Mouse (Mus musculus) liver, adult 2 months (tissue): Measurements from ENCODE around the gene Efhd2. TPM values are rescaled to one million over a fixed set of nuclear protein-coding genes. Genes with fewer than 3 reads are reported as not detected.

Source experiments
- DNase-seq: peaks from one replicate; pipeline ENCODE4 v3.0.0-alpha.2; 2011; ENCODE audit warnings: low read depth, low spot score; ENCODE audit errors: extremely low read depth
- H3K27ac ChIP-seq: fragments of 200-500 bp; replicated peaks from 2 replicates; pipeline ENCODE4 v1.5.1; 2012; ENCODE audit warnings: low read depth, mild to moderate bottlenecking, control low read depth, inconsistent platforms, low read length; ENCODE audit not compliant: insufficient read depth
- H3K27me3 ChIP-seq: fragments of 200-500 bp; 2 replicates; pipeline ENCODE4 v1.6.1; 2012; ENCODE audit warnings: mild to moderate bottlenecking, moderate library complexity, low read length, inconsistent platforms; ENCODE audit not compliant: control insufficient read depth, insufficient read depth
- H3K36me3 ChIP-seq: fragments of 200-500 bp; 2 replicates; pipeline ENCODE4 v1.6.1; 2012; ENCODE audit warnings: low read length, inconsistent platforms; ENCODE audit not compliant: control insufficient read depth, insufficient read depth
- H3K4me1 ChIP-seq: fragments of 200-500 bp; 2 replicates; pipeline ENCODE4 v1.6.1; 2011; ENCODE audit warnings: low read length; ENCODE audit not compliant: control insufficient read depth, insufficient read depth
- H3K4me3 ChIP-seq: fragments of 200-500 bp; 2 replicates; pipeline ENCODE4 v1.5.1; 2011; ENCODE audit warnings: low read depth, mild to moderate bottlenecking, control low read depth, low read length, moderate library complexity; ENCODE audit not compliant: insufficient read depth
- H3K79me2 ChIP-seq: fragments of 200-500 bp; 2 replicates; pipeline ENCODE4 v1.6.1; 2012; ENCODE audit warnings: inconsistent platforms, mild to moderate bottlenecking, low read length, moderate library complexity; ENCODE audit not compliant: control insufficient read depth, insufficient read depth
- H3K9ac ChIP-seq: fragments of 200-500 bp; 2 replicates; pipeline ENCODE4 v1.6.1; 2012; ENCODE audit warnings: low read depth, mild to moderate bottlenecking, control low read depth, inconsistent platforms, low read length
- CTCF ChIP-seq: fragments of 200-500 bp; IDR thresholded peaks from 2 replicates; pipeline ENCODE4 v1.5.1; 2011; ENCODE audit warnings: low read depth, low read length, control low read depth
- POLR2A ChIP-seq: fragments of 200-500 bp; IDR thresholded peaks from 2 replicates; pipeline ENCODE4 v1.6.1; 2011; ENCODE audit warnings: low read length, control low read depth; ENCODE audit not compliant: insufficient read depth; ENCODE audit errors: extremely low read depth
- WGBS: fragments of 180-500 bp; shearing (Covaris S2); methylation state at CpG from one replicate; pipeline ENCODE4 v1.1.7; 2018; 5-methylcytosine and 5-hydroxymethylcytosine counted together
- polyA plus RNA-seq: library from polyadenylated mRNA; depleted of rRNA; stranded (reverse); fragments of >200 nt; gene quantifications from 2 replicates; pipeline ENCODE4 v1.2.3, GENCODE M21; 2012
- total RNA-seq: library from RNA; depleted of rRNA; stranded (reverse); fragments of >200 nt; gene quantifications from 2 replicates; pipeline ENCODE4 v1.2.3, GENCODE M21; 2014

The Efhd2 gene
- total and polyA plus RNA-seq, 2 experiments: 15.0 to 46.1 TPM

DNA sequence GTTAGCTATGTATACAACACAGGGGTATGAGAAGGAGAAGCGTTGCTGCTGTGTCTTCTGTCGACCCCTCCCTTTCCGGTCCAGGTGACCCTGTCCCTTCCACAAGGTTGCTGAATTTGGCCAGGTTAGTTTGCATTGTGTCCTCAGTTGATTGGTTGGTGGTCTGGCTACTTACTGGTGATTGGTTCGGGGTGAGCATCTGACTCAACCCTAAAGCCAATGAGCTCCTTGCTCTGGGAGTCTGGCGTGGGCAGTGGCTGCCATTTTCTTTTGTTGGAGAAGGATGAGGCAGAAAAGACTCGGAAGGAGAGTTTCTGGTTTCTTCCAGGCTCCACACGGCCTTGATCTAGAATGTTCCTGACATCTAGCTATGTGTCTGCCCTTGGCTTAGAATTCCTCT is 55.4 kb downstream of the Efhd2 start:
- H3K79me2 ChIP-seq: no peaks in the 10 kb centered on the region
- H3K4me1 ChIP-seq: peaks cover 11% of the 10 kb centered on the region
- no peak overlapping the region for H3K27ac ChIP-seq
- TF ChIP-seq CTCF (no peak), POLR2A (no peak)
- peaks cover 1% of the 10 kb centered on the region for H3K36me3 ChIP-seq
- DNase-seq: no peak
- 97% methylated on average over 7 of the region's 7 CpGs for WGBS
- no peak overlapping the region for H3K9ac ChIP-seq
- no peaks in the 10 kb centered on the region for H3K27me3 ChIP-seq
- no peak overlapping the region for H3K4me3 ChIP-seq

GRCm38 (mm10) chr4:141818861-141819260 is 55.9 kb downstream of the Efhd2 start:
- DNase-seq: no peak
- Histone ChIP-seq H3K4me1 (peaks cover 11% of the 10 kb centered on the region), H3K4me3 (no peak overlapping the region), H3K9ac (no peak overlapping the region), H3K36me3 (peaks cover 3% of the 10 kb centered on the region), H3K79me2 (no peaks in the 10 kb centered on the region), H3K27ac (no peak overlapping the region), H3K27me3 (no peaks in the 10 kb centered on the region)
- 88% methylated on average over 13 of the region's 13 CpGs for WGBS
- TF ChIP-seq CTCF: no peak
- no peak for TF ChIP-seq POLR2A

DNA sequence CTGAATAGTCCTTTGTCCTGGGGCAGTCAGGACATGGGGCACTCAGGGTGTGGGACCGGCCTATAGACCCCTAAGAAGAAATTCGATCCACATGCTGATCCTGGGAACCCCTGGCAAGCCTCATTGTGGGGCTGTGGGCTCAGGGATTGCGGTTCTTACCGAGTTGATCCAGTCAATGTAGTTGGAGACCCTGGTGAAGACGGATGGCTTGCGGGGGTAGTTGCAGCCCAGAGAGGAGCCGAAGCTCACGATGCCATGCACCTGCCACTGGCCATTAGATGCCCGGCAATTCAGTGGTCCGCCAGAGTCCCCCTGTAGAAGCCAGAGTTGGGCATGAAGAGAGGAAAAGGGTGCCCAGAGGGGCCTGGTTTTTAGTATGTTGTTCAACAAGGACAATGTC is 57.0 kb downstream of the Efhd2 start:
- H3K4me3 ChIP-seq: no peak overlapping the region
- H3K9ac ChIP-seq: no peak overlapping the region
- peaks cover 6% of the 10 kb centered on the region for H3K4me1 ChIP-seq
- no peak for DNase-seq
- H3K27me3 ChIP-seq: no peaks in the 10 kb centered on the region
- 89% methylated on average over 10 of the region's 10 CpGs for WGBS
- TF ChIP-seq CTCF: no peak
- no peak for TF ChIP-seq POLR2A
- no peak overlapping the region for H3K27ac ChIP-seq
- peaks cover 9% of the 10 kb centered on the region for H3K36me3 ChIP-seq
- no peaks in the 10 kb centered on the region for H3K79me2 ChIP-seq

DNA sequence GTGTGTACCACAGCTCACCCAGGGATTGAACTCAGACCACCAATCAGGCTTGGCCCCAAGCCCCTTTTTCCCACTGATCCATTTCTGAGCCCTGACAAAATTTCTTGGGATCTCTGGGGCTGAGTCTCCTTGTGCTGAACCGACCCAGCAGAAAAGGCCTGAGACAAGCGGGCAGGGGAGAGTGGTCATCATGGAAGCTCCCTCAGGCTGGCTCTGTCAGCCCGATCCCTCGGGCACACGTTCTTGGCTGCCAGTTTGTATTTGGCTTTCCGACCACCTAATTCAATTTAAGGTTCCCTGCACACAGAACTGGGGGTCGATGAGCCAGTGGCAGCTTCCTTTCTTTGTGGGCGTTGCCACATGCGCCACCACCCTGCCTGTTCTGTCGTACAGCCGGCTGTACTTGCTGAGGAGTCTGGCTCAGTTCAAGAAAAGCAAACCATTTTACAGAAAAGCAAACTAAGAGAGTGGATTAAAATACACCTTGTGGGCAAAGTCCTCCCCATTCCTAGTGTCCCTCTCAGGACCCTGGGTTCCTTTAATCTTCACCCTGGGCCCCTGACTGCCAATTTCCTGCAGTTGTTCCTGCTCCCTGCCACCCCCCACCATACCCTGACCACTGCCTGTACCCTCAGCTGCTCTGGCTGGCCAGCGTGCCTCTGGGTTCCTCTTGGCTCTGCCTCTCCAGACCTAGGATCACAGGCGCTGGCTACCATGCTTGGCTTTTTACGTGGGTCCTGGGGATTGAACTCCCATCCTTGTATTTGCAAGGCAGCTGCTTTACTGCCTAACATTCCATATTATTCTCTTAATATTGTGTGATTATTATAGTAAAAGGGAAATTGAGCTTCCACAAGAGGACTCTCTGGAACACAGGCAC is 57.7 kb downstream of the Efhd2 start:
- WGBS: 75% methylated on average over 14 of the region's 14 CpGs
- no peak overlapping the region for H3K27ac ChIP-seq
- no peak overlapping the region for H3K9ac ChIP-seq

DNA sequence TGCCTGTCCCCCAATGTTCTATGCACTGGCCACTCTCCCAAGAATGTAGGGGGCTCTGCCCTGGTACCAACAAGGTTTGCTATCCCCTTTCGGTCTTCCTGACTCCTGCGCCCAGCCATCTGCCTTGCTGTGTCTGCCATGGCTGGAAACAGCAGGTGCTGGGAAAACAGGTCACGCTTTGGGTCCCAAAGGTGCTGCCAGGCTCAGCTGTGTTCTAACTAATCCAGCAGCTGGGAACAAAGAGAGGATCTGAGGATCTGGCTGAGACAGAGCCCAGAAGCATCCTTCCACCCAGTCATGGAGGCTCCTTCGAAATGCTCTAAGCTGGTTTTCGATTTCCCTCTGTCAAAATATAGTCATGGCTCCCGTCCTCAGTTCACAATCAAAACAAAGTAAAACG is 58.5 kb downstream of the Efhd2 start:
- Histone ChIP-seq H3K27ac (no peak overlapping the region), H3K36me3 (peaks cover 15% of the 10 kb centered on the region)
- WGBS: 94% methylated on average over 7 of the region's 7 CpGs

More for the DNA sequence above, 57.7 kb downstream of the Efhd2 start:
- H3K4me3 ChIP-seq: no peak overlapping the region
- TF ChIP-seq POLR2A (no peak), CTCF (no peak)
- peaks cover 15% of the 10 kb centered on the region for H3K36me3 ChIP-seq
- H3K27me3 ChIP-seq: no peaks in the 10 kb centered on the region
- H3K79me2 ChIP-seq: no peaks in the 10 kb centered on the region
- peaks cover 2% of the 10 kb centered on the region for H3K4me1 ChIP-seq
- no peak for DNase-seq

DNA sequence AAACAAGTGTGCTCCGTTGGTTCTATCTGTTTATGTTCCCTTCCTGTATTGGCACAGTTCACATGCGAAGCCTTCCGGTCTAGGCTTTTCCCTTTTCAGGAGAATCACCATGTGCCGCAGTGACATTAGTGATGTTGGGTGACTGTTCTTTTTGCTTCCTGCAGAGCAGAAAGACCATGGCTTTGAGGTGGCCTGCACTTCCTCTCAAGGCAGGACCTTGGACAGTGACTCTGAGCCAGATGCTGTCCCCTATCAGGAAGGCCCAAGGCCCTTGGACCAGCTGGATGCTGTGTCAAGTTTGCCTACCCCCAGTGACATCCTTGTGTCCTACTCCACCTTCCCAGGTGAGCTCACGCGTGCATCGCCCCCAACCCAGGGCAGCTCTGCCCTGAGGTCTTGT is 63.3 kb downstream of the Efhd2 start:
- Histone ChIP-seq H3K9ac (no peak overlapping the region), H3K27ac (no peak overlapping the region), H3K4me1 (peaks cover 2% of the 10 kb centered on the region; the same call in 1 of the 2 replicates), H3K79me2 (no peaks in the 10 kb centered on the region), H3K4me3 (no peak overlapping the region), H3K27me3 (no peaks in the 10 kb centered on the region), H3K36me3 (peaks cover 30% of the 10 kb centered on the region)
- WGBS: 94% methylated on average over 7 of the region's 7 CpGs
- no peak for DNase-seq
- TF ChIP-seq POLR2A (no peak), CTCF (no peak)

More for the DNA sequence above, 58.5 kb downstream of the Efhd2 start:
- no peaks in the 10 kb centered on the region for H3K79me2 ChIP-seq
- no peak overlapping the region for H3K9ac ChIP-seq
- no peak for DNase-seq
- H3K27me3 ChIP-seq: no peaks in the 10 kb centered on the region
- no peak overlapping the region for H3K4me3 ChIP-seq
- no peaks in the 10 kb centered on the region for H3K4me1 ChIP-seq
- no peak for TF ChIP-seq POLR2A
- no peak for TF ChIP-seq CTCF
